Mouse (Mus musculus) right cerebral cortex, adult 2 months (tissue): ENCODE data around the gene Limd2.

Experiments used
- DNase-seq, 2 experiments: peaks; one replicate each; pipeline ENCODE4 v3.0.0; 2021 to 2022; ENCODE audit warnings: low spot score in 2 of 2

Limd2 gene

DNA sequence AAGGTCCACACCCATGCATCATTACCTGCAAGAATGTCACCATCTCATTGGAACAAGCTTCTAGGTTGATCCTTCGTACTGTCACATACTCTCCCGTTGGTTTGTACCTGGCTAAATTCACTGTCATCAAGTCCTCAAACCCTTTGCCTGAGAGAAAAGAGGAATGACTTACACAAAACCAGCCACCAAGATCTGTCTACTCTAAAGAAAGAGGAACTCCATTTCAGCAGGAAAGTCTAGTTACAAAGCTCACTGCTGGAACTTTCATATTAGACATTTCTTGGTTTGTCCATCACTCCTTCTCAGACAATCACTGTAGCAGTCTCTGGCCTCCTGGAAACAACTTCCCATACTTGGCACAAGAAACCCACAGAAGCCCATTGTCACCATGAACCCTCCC, 12.6 kb upstream of the Limd2 start:
- no peak for DNase-seq

- DNase-seq: no peak
These were observed 10.1 kb upstream of the Limd2 start for GRCm38 (mm10) chr11:106170807-106171206.

DNA sequence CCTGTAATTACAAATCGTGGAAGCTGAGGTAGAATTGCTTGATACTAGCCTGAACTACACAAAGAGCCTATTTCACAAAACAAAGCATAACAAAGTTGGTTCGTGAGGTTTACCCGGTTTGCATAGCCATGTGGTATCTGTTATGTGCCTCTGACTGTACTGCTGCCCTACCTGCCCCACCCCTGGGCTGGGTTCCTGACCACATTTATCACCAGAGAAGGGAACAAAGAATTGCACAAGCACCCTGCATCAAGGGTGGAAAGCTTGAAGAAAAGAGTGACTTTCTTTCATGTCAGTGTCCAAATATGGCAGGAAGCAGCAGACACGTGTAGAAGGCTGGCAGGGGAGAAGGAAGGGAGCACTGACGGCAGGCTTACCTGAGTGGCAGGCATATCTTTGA, 6.8 kb upstream of the Limd2 start:
- DNase-seq: no peak

DNA sequence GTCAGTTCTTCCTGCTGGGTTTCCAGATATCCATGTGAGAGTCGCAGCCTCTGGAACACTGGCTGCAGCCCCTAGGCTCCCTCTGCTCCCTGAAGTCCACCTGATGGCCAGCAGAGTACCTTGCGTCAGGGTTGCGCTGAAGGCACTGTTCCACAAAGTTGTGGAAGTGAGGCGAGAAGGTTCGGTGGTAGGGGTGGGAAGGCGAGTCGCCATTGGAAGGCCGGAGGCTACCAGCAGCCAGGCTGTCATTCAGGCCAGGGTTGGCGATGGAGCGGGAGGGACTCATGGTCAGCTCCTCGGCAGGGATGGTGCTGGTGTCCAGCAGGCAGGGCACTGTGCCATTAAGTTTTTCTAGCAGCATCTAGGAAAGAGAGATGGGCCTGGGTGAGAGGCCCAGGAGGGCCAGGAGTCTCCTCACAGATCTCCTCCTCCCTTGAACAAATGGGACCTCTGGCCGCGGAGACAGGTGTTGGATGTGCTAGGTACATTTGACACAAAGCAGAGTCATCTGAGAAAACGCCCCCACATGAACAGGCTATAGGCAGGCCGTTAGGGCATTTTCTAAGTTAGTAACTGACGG, 4.0 kb upstream of the Limd2 start:
- DNase-seq: no peak

GRCm38 (mm10) chr11:106163546-106163945, 2.9 kb upstream of the Limd2 start:
- no peak for DNase-seq

DNA sequence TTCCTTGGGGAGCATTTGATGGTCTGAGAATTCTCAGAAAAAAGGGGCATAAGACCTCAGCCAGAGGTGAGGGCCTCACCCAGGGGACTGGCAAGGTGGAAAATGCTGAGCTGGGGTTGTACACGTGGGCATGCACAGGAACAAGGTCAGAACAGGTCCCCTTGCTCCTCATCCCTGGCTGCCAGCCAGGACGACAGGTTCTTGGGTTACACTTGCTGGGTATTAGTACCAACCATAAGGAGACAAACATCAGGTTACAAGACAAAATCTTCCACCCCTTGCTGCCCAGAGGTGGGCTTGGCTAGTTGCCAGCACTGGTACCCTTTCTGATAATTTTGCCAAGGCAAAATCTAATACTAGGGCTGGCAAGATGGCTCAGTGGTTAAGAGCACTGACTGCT, 1.6 kb upstream of the Limd2 start:
- no peak for DNase-seq

GRCm38 (mm10) chr11:106159921-106160840, 479 bp downstream of the Limd2 start:
- peak; percentile 81 to 84 for DNase-seq

DNA sequence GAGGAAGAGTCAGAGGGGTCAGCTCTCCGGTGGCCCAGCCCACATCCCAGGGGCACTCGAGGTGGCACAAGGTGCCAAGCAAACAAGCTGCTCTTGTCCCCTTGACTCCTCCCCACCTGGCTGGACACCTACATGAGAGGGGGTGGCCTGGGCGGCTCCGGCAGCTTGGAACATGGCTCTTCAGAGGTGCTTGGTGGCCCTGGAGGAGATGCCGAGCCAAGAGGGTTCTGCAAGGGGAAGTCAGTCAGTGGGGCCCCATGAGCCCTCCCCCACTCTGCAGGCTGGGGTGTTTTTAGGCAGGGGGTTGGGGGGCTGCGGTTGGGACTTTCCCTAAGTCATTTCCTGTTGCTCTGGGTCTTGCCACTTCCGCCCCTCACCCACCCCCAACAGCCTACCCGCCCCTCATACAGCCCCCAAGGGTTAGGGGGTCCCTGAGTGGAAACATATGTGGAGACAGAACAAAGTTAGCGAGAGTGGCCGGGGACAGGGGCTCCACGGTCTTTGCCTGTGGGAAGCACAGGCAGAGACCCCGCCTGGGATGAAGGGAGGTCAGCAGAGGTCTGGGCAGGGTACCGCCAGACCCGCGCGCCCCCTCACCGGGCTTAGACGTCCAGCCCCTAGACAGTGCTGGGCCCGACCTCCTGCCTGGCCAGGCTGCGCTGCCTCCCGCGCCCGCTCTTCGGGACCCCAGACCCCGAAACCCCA, 1.3 kb downstream of the Limd2 start:
- DNase-seq: no peak

GRCm38 (mm10) chr11:106158930-106159215, 1.8 kb downstream of the Limd2 start:
- no peak for DNase-seq

DNA sequence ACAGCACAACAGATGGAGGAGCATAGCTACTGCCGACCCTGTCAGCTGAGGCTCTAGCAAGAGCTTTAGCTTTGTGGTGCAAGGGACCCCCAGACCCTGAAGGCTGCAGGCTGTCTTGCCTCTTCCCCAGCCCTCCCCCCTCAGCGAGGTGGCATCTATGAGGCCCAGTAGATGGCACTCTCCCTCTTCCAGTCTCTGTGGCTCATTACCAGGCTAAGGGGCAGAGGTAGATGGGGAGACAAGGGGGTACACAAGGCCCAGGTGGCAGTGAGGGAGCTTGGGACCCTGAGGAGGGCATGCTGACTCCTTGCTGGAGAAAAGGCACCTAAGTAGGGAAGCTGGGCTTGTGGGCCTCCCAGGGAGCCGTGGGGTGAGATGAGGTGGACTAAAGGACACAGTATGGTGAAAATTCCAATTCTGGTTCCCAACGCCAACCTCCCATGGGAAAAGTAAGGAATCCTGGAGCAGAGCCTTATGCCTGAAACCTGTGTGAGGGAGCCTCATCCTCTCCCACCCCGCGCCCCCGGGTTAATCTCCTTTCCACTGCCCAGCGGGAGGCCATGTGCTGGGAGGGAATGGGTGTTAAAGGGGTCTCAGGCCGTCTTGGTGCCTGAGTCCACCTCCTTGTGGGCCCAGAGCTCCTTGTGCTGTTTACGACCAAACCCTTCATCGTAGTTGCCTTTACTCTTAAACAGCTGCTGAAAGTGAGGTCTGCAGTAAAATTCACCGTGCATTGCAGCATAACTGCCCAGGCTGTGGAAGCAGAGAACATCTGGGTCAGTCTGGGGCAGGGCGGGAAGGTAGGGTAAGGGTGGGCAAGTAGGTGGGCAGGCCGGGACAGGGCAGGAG, 2.4 kb downstream of the Limd2 start:
- no peak for DNase-seq

GRCm38 (mm10) chr11:106157154-106157553, 3.5 kb downstream of the Limd2 start:
- no peak for DNase-seq

DNA sequence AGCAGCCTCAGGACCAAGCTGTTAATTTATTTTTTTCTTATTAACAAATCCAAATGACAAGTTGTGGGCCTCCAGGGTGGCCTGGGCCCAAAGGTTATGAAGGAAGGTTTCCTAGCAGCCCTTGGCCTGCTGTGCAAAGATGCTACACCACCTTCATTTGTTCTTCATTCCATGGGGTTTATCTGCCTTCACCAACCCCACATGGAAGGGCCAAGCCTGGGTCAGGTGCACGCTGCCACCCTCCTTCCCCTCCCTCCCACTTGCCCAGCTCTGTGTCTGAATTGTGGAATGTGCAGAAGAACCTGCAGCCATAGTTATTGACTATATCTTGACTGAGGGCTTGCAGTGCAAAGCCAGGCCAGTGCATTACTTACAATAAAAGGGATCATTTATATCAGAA, 4.4 kb downstream of the Limd2 start:
- no peak for DNase-seq

GRCm38 (mm10) chr11:106155761-106156160, 4.9 kb downstream of the Limd2 start:
- no peak for DNase-seq

DNA sequence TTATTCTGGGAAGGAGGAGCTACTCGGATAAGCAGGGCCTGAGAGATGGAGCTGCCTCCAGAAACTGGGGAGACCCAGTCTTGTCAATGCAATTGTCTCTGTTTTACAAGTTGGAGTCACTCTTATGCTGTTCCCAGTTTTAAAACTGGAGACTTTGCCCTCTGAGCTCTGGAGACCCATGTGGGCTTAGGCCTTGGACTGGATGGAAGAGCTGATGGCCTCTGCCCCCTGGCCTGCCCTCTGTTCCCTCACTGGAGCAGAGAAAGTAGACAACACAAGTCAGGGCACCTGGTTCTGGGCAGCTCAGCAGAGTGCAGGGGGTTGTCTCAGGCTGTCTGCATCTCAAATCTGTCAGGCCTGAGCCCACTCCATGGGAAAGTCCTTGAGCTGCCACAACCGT, 5.9 kb downstream of the Limd2 start:
- DNase-seq: no peak

- DNase-seq: no peak
These were observed 6.6 kb downstream of the Limd2 start for GRCm38 (mm10) chr11:106154091-106154490.

DNA sequence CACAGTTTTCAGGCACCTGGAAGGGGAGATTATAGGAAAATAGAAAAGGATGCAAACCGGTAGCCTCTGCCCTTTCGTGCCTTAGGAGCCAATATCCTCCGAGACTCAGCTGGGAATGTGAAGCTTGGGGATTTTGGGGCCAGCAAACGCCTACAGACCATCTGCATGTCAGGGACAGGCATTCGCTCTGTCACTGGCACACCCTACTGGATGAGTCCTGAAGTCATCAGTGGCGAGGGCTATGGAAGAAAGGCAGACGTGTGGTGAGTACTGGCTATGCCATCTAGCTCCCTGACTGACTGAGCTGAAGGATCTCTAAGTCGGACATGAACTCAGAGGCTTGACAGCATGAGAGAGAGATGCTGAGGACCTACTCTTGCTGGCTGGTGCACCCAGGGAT, 8.5 kb downstream of the Limd2 start:
- DNase-seq: peak; percentile 68

- DNase-seq: no peak
These were observed 9.4 kb downstream of the Limd2 start for GRCm38 (mm10) chr11:106151219-106151618.

DNA sequence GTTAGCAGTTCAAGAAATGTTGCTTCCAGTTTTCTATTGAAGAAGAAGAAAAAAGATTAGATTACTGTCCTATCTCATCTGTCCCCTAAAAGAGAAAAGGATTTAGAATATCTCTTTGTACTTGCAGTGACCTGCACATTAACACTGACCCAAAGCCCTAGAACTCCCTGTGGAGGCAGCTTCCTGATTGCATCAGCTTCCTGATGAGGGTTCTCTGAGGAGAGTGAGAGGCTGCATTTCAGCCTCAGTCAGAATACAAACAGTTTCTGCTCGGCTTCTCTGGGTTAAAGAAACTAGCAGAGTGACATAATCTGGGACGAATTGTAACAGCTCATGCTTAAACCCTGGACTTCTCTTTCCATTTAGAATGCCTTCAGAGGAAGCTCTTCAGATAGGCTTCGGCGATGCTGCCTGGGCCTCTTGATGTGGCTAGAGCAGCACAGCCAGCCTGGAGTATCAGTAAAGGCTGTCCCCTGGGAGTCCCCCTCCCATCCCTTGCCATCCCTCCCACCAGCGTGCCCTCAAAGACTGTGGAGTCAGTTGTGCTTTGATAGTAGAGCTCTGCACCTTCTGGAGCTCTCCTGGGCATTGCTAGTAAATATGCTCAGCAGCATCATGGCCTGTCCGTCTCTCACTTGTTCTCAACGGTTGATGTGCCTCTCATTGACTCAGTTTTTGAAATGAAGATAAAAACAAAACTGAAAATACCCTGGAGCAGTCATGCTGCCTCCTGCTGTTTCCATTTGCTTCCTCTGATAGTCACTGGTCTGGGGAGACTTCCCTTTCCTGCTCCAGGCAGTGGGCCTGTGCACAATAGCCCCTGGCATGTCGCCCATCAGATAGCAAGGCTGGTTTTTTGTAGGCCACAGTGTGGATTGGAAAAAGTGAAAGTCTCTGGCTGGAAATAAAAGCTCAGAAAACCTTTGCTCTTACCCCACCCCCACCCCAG, 25.8 kb downstream of the Limd2 start:
- DNase-seq: peak in 1 of 2 experiments; percentile 23

GRCm38 (mm10) chr11:106132516-106132915, 28.1 kb downstream of the Limd2 start:
- no peak for DNase-seq

DNA sequence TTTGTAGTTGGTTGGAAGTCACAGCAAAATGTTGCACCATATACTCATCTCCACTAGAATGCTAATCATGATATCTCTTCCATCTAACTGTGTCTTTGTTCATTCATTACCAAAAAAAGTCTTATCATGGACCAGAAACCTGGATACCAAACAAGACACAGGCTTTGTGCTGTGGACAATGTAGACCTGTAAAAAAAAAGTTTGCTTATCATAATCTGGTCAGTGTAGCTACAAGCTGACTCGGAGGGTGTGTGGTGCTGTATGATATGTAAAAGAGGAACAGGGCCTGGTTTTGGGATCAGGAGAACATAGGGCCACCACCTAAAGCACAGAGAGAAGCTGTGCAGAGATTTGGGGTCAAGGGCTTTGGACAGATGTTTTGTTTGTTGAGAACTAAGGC, 31.2 kb downstream of the Limd2 start:
- no peak for DNase-seq
